Mouse (Mus musculus) 3T3-L1 (cell line): ENCODE measurements at regions not wholly inside any gene's neighbourhood (a gene's known extent, or its start where the extent isn't known, plus 50 kb on each side); places are given as distances from the start of the nearest gene placed in this dataset.

ENCODE experiments used
- DNase-seq: peaks from one replicate; pipeline ENCODE4 v3.0.0-alpha.2; 2015; ENCODE audit warnings: low read depth, low spot score

- DNase-seq: no peak
Observed at GRCm38 (mm10) chr4:72331882-72332281, 131.2 kb upstream of the Tle1 start.

- DNase-seq: no peak
Observed at GRCm38 (mm10) chr4:72329026-72329390, 128.3 kb upstream of the Tle1 start.

DNA sequence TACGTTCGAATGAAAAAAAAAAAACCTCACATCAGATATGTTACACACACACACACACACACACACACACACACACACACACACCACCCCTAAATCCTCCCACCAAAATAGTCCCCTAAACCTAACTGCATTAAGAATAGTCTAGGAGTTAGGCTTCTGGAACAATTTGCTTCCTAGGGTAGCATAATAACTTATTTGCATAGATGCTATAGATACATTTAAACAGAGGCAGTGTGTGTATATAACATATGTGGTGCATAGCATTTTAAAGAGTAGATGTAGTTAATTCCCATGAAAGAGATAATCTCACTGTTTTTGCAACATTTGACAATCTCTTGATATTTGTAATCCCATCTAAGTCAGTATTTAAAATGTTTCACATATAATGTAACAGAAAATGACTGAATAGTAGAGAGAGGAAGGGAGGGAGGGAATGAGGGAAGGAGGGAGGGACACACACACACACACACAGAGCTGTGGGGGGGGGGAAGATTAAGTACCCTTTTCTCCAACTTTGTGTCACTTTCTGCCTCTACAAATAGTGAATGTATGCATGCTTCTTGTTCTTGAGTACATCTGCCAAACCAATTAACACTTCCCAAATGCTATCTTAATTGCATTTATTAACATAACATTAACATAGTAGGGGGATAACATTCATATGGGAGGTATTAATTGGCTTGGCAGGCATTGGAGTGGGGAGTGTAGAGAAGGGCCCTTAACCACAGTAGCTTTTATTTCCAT, 127.7 kb upstream of the Tle1 start:
- DNase-seq: no peak

DNA sequence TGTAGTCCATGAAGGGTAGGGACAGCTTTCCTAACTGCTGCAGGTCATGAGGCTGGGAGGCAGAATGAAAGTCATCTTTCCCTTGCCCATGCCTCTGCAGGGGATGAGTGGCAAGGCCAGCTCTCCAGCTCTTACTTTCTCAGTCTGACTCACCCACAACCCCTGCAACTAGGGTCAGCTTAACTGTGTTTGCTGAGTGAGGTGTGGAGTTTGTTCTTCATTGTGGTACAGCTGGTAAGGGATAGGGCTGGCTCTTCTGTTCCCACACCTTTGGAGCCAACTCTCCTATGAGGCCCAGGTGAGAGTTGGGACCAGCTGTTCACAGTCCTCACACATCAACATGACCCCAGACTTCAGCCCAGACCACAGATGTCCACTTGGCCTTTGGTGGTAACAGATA, 124.2 kb upstream of the Tle1 start:
- no peak for DNase-seq

DNA sequence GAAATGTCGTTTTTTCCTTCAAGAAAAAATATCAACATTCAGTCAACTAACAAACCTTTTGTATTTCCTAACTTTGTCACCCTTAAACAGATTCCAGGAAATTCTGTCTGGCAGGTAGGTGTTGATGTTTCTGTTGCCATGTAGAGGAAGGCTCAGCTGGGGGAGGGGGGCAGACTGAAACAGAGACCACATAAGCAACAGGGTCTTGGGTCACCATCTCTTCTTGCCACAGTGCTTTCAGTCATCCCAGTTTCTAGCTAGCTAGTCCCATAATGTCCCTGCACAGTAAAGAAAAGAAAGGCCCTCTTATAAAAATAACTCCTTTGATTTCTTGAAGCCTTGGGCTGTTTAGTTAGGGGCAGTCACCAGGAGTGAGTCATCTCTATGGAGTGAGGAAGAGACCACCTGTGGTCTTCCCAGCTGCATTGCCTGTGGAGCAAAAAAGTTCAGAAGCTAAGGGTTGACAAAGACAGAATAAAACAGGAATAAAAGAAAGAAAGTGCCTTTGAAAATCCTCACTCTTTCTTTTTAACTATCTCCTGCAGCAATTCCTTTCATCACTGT, 84.5 kb upstream of the Tle1 start:
- no peak for DNase-seq

- no peak for DNase-seq
Observed at GRCm38 (mm10) chr4:72250531-72250930, 49.8 kb upstream of the Tle1 start.
